Mouse (Mus musculus) cortical plate, adult 2 months (tissue): ENCODE results near the gene Oxsr1.

Experiments
- CTCF ChIP-seq: fragments of 200-500 bp; IDR thresholded peaks from 2 replicates; pipeline ENCODE4 v1.5.1; 2011; ENCODE audit warnings: mild to moderate bottlenecking, control low read depth, low read length; ENCODE audit not compliant: insufficient read depth; ENCODE audit errors: extremely low read depth
- POLR2A ChIP-seq: fragments of 200-500 bp; IDR thresholded peaks from 2 replicates; pipeline ENCODE4 v1.6.1; 2011; ENCODE audit warnings: mild to moderate bottlenecking, low read length, control low read depth; ENCODE audit not compliant: insufficient read depth; ENCODE audit errors: extremely low read depth

GRCm38 (mm10) chr9:119258128-119258527, 64.1 kb downstream of the Oxsr1 start:
- TF ChIP-seq CTCF = no peak
- TF ChIP-seq POLR2A = no peak
